Mouse (Mus musculus): Measurements from ENCODE around the gene Bcl9. TPM values are rescaled to one million over a fixed set of nuclear protein-coding genes. Genes with fewer than 3 reads are reported as not detected.

Gene Bcl9
- total RNA-seq, 2 experiments from 2014 or later, result 58.7 to 60.7 TPM

- no peak for DNase-seq (ENCODE audit: low spot score in 2 of 2)
Measured at GRCm38 (mm10) chr3:97232328-97232727, 65.4 kb downstream of the Bcl9 start.

- DNase-seq (ENCODE audit: low spot score in 2 of 2), result no peak
Measured at GRCm38 (mm10) chr3:97231857-97232256, 65.9 kb downstream of the Bcl9 start.

GRCm38 (mm10) chr3:97230631-97231404 lies 66.9 kb downstream of the Bcl9 start:
- DNase-seq (ENCODE audit: low spot score in 2 of 2), result no peak

GRCm38 (mm10) chr3:97228457-97228856 lies 69.3 kb downstream of the Bcl9 start:
- no peak for DNase-seq (ENCODE audit: low spot score in 2 of 2)

GRCm38 (mm10) chr3:97228020-97228419 lies 69.7 kb downstream of the Bcl9 start:
- no peak for DNase-seq (ENCODE audit: low spot score in 2 of 2)

- peak; percentile 91 to 96 for DNase-seq (ENCODE audit: low spot score in 2 of 2)
Measured at GRCm38 (mm10) chr3:97227259-97228005, 70.3 kb downstream of the Bcl9 start.

GRCm38 (mm10) chr3:97226719-97227118 lies 71.0 kb downstream of the Bcl9 start:
- DNase-seq (ENCODE audit: low spot score in 2 of 2), result no peak

- no peak for DNase-seq (ENCODE audit: low spot score in 2 of 2)
Measured at GRCm38 (mm10) chr3:97225231-97225630, 72.5 kb downstream of the Bcl9 start.

GRCm38 (mm10) chr3:97223261-97223660 lies 74.5 kb downstream of the Bcl9 start:
- no peak for DNase-seq (ENCODE audit: low spot score in 2 of 2)

GRCm38 (mm10) chr3:97215526-97215925 lies 82.2 kb downstream of the Bcl9 start:
- no peak for DNase-seq (ENCODE audit: low spot score in 2 of 2)

GRCm38 (mm10) chr3:97214439-97214838 lies 83.3 kb downstream of the Bcl9 start:
- no peak for DNase-seq (ENCODE audit: low spot score in 2 of 2)

GRCm38 (mm10) chr3:97213871-97214270 lies 83.8 kb downstream of the Bcl9 start:
- no peak for DNase-seq (ENCODE audit: low spot score in 2 of 2)

GRCm38 (mm10) chr3:97211177-97211576 lies 86.5 kb downstream of the Bcl9 start:
- DNase-seq (ENCODE audit: low spot score in 2 of 2), result no peak

GRCm38 (mm10) chr3:97209351-97209750 lies 88.4 kb downstream of the Bcl9 start:
- no peak for DNase-seq (ENCODE audit: low spot score in 2 of 2)

GRCm38 (mm10) chr3:97206521-97206920 lies 91.2 kb downstream of the Bcl9 start:
- no peak for DNase-seq (ENCODE audit: low spot score in 2 of 2)

GRCm38 (mm10) chr3:97203880-97204279 lies 93.8 kb downstream of the Bcl9 start:
- no peak for DNase-seq (ENCODE audit: low spot score in 2 of 2)

- DNase-seq (ENCODE audit: low spot score in 2 of 2), result peak in 1 of 2 experiments; percentile 61
Measured at GRCm38 (mm10) chr3:97201943-97202342, 95.8 kb downstream of the Bcl9 start.

GRCm38 (mm10) chr3:97199261-97199660 lies 98.5 kb downstream of the Bcl9 start:
- no peak for DNase-seq (ENCODE audit: low spot score in 2 of 2)

GRCm38 (mm10) chr3:97196571-97196970 lies 101.1 kb downstream of the Bcl9 start:
- DNase-seq (ENCODE audit: low spot score in 2 of 2), result no peak

- peak; percentile 41 to 81 for DNase-seq (ENCODE audit: low spot score in 2 of 2)
Measured at GRCm38 (mm10) chr3:97185098-97185860, 112.4 kb downstream of the Bcl9 start.

GRCm38 (mm10) chr3:97183810-97184209 lies 113.9 kb downstream of the Bcl9 start:
- no peak for DNase-seq (ENCODE audit: low spot score in 2 of 2)

GRCm38 (mm10) chr3:97180527-97180926 lies 117.2 kb downstream of the Bcl9 start:
- no peak for DNase-seq (ENCODE audit: low spot score in 2 of 2)
